Mouse (Mus musculus) heart, embryonic 16.5 days (tissue): ENCODE measurements around the gene Tprkb. TPM values are rescaled to one million over a fixed set of nuclear protein-coding genes. Genes with fewer than 3 reads are reported as not detected.
"Not testable (repeated sequence)": the region's sequence is repeated elsewhere in the genome, so short reads cannot be mapped to it uniquely, and the experiment has no call there.

Experiments
- ATAC-seq: fragments of 200-750 bp; cut with Nextera tagmentation; replicated peaks from 2 replicates; pipeline ENCODE4 v1.8.0; 2017; ENCODE audit warnings: moderate number of reproducible peaks; ENCODE audit not compliant: insufficient read depth, low FRiP score; ENCODE audit errors: extremely low read depth
- H3K27ac ChIP-seq: fragments of 300-500 bp; sonication (generic); 2 replicates; pipeline ENCODE4 v1.5.1; 2014; ENCODE audit warnings: mild to moderate bottlenecking, low read length, control low read depth, moderate library complexity
- H3K27me3 ChIP-seq: fragments of 300-500 bp; sonication (generic); 2 replicates; pipeline ENCODE4 v1.6.1; 2014; ENCODE audit warnings: low read length, mixed read lengths; ENCODE audit not compliant: control insufficient read depth, insufficient read depth
- H3K36me3 ChIP-seq: fragments of 300-500 bp; sonication (generic); 2 replicates; pipeline ENCODE4 v1.6.1; 2014; ENCODE audit not compliant: control insufficient read depth, insufficient read depth
- H3K4me1 ChIP-seq: fragments of 300-500 bp; sonication (generic); 2 replicates; pipeline ENCODE4 v1.6.1; 2014; ENCODE audit warnings: low read length, mixed read lengths; ENCODE audit not compliant: control insufficient read depth, insufficient read depth
- H3K4me2 ChIP-seq: fragments of 300-500 bp; sonication (generic); 2 replicates; pipeline ENCODE4 v1.6.1; 2014; ENCODE audit warnings: low read depth, mild to moderate bottlenecking, control low read depth, low read length
- H3K4me3 ChIP-seq: fragments of 300-500 bp; sonication (generic); 2 replicates; pipeline ENCODE4 v1.5.1; 2014; ENCODE audit warnings: mild to moderate bottlenecking, control low read depth, low read length
- H3K9ac ChIP-seq: fragments of 300-500 bp; sonication (generic); 2 replicates; pipeline ENCODE4 v1.6.1; 2014; ENCODE audit warnings: low read length, control low read depth
- H3K9me3 ChIP-seq: fragments of 300-500 bp; sonication (generic); replicated peaks from 2 replicates; pipeline ENCODE4 v1.6.1; 2016; ENCODE audit warnings: low read length; ENCODE audit not compliant: control insufficient read depth
- WGBS: fragments of 180-500 bp; shearing (Covaris S2); extraction: QIAGEN DNeasy Blood & Tissue Kit; methylation state at CpG from one replicate; pipeline ENCODE4 v1.1.7; 2014; 5-methylcytosine and 5-hydroxymethylcytosine counted together
- polyA plus RNA-seq: library from polyadenylated mRNA; unstranded; fragments of >200 nt; fragmentation: Nextera tagmentation; extraction: Ambion mirVana; gene quantifications from 2 replicates; pipeline ENCODE4 v1.2.1, GENCODE M21; 2015

Gene Tprkb
- polyA plus RNA-seq, 1 experiment from 2014 or later, result 20.8 TPM

DNA sequence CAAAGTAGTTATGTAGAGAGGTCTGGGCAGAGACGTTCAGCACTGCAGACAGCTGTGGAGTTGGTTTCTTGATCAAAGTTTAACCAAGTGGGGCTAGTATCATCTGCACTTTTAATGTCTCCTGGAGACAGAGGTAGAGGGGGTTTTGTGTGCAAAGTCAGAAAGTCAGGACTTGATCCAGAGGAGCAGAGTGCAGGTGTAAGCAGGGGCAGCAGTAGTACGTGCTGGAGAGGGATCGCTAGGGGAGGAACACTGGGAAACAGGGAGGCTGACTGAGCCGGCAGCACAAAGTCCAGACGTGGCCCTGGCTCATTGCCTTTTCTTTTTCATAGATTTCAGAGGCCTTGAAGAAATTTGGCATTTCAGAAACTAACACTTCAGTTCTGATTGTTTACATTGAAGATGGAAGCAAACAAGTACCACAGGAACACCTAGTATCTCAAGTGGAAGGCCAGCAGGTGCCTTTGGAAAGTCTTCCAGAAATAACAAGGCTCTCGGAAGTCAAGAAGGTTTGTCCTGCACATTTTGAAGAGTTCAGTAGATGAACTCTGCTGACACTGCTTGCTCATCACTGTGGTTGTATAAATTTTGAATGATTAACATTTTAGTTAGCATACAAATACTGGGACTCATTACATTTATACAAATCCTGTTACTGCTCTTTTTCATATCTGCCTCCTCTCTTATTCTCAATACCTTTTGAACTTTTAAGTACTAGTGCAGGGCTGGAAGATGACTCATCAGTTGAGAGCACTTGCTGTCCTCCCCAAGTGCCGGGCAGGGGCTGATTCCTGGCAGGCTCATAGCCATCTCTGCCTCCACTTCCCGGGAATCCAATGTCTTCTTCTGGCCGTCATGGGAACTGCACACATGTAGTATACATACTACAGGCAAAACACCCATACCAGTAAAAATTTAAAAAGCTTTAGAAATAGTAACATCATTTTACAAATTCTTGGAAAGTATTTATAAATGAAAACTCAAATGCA lies 16.1 kb downstream of the Tprkb start:
- WGBS, result 88% methylated on average over 9 of the region's 9 CpGs
- no peaks in the 10 kb centered on the region for H3K4me1 ChIP-seq
- H3K27me3 ChIP-seq, result no peaks in the 10 kb centered on the region
- ATAC-seq, result no peak
- peaks cover 40% of the 10 kb centered on the region for H3K36me3 ChIP-seq
- H3K9ac ChIP-seq, result no peak overlapping the region
- H3K4me3 ChIP-seq, result no peak overlapping the region
- H3K27ac ChIP-seq, result no peak overlapping the region
- no peaks in the 10 kb centered on the region for H3K9me3 ChIP-seq
- no peak overlapping the region for H3K4me2 ChIP-seq

DNA sequence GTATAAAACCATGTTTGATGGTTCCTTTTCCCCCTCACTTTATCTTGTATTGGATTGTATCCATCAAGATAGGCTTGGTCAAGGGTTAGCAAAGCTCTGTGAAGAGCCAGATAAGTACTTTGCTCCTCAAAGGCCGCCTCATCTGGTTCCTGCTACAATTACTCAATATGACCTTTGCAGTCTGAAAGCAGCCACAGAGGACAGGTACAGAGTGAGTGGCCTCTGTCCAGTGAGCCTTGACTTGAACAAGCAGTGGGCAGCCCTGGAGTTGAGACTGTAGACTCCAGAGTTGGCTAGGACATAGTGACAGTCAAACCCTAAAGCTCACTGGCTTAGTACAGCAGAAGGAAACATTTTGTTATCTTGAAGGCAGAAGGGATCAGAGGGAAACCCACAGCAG lies 17.6 kb downstream of the Tprkb start:
- peaks cover 35% of the 10 kb centered on the region for H3K36me3 ChIP-seq
- no peak overlapping the region for H3K4me3 ChIP-seq
- H3K27me3 ChIP-seq, result no peaks in the 10 kb centered on the region
- no peak overlapping the region for H3K27ac ChIP-seq
- no peak overlapping the region for H3K9ac ChIP-seq
- H3K4me1 ChIP-seq, result no peaks in the 10 kb centered on the region
- no peak for ATAC-seq
- 70% methylated on average over 1 of the region's 1 CpGs for WGBS
- no peak overlapping the region for H3K4me2 ChIP-seq
- H3K9me3 ChIP-seq, result no peaks in the 10 kb centered on the region

GRCm38 (mm10) chr6:85934047-85934446 lies 22.4 kb downstream of the Tprkb start:
- Histone ChIP-seq H3K27ac (no peak overlapping the region), H3K36me3 (0 out of 2 replicates have a peak, but pooled peaks cover 7% of the 10 kb centered on the region), H3K4me1 (peaks cover 5% of the 10 kb centered on the region; the same call in 1 of the 2 replicates), H3K9ac (no peak overlapping the region), H3K4me2 (no peak overlapping the region), H3K4me3 (no peak overlapping the region), H3K27me3 (no peaks in the 10 kb centered on the region), H3K9me3 (no peaks in the 10 kb centered on the region)
- WGBS, result 75% methylated on average over 8 of the region's 8 CpGs
- ATAC-seq, result no peak

GRCm38 (mm10) chr6:85935646-85936045 lies 24.0 kb downstream of the Tprkb start:
- Histone ChIP-seq H3K4me3 (no peak overlapping the region), H3K27me3 (no peaks in the 10 kb centered on the region), H3K9ac (no peak overlapping the region), H3K27ac (no peak overlapping the region), H3K36me3 (0 out of 2 replicates have a peak, but pooled peaks cover under 1% of the 10 kb centered on the region), H3K4me1 (peaks cover 5% of the 10 kb centered on the region; the same call in 1 of the 2 replicates), H3K4me2 (no peak overlapping the region), H3K9me3 (no peaks in the 10 kb centered on the region)
- 68% methylated on average over 3 of the region's 3 CpGs for WGBS
- ATAC-seq, result no peak

DNA sequence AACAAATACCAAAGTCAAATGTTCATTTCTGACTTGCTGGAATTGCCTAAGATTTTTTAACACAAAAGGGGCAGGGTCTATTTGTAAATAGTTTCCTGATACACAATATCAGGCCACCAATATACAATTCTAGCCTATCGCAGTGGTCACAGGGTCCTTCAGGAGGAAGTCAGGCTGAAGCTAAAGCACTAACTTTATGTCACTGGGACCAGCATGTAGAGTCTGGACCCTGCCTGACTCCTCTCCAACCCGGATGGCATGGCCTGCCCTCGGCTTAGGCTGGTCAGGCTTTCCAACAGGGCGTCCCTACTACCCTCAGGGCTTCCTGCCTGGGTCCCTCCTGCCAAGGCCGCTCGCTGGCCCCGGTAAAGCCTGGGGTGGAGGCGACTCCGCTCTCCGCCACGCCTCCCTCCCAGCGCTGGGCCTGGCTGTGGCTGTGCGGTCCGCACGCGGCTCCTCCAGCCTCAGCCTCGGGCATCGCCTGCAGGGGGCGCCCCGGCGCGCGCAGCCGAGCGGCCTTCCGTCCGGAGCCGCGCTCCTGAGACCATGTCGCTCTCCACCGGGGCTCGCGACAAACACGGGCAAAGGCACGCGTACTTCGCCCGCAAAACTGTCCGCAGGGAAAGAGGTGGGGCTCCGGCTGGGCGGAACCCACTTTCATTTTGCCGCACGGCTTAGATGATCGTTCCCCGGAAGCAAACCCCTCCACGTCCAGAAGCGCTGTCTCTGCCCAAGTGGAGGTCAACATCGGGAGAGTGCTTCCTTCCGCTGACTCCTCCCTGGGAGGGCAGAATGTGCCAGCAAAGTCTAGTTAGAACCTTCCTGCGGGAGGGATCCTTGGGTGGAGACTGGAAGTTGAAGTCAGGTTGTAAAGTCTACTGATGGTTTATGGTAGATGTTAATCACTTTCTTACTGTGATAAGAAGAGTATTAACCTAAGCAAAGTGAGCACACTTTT lies 25.1 kb downstream of the Tprkb start:
- peak overlapping the region; percentile 60 for H3K4me3 ChIP-seq
- H3K36me3 ChIP-seq, H3K4me1 ChIP-seq, H3K9me3 ChIP-seq, H3K27me3 ChIP-seq: not testable (repeated sequence)
- H3K9ac ChIP-seq, result peak overlapping the region; percentile 76
- peak overlapping the region; percentile 63 for H3K4me2 ChIP-seq
- ATAC-seq, result peak; percentile 94
- peak overlapping the region; percentile 64 for H3K27ac ChIP-seq
- WGBS, result 1% methylated on average over 43 of the region's 50 CpGs

DNA sequence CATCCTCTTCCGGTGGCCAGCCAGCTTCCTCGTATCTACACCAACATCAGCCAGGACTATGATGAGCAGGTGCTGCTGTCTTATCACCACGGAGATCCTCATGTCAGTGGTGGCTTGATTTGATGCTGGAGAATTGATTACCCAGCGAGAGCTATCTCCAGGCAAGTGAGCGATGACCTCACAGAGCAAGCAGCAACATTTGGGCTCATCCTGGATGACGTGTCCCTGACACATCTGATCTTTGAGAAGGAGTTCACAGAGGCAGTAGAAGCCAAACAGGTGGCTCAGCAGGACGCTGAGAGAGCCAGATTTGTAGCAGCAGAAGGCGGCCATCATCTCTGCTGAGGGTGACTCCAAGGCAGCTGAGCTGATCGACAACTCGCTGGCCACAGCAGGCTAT lies 27.0 kb downstream of the Tprkb start:
- Histone ChIP-seq H3K4me1 (peaks cover 5% of the 10 kb centered on the region; the same call in 1 of the 2 replicates), H3K9me3 (no peaks in the 10 kb centered on the region), H3K27ac (no peak overlapping the region), H3K27me3 (no peaks in the 10 kb centered on the region), H3K9ac (no peak overlapping the region), H3K4me2 (no peak overlapping the region), H3K4me3 (no peak overlapping the region), H3K36me3 (peaks cover 10% of the 10 kb centered on the region)
- 55% methylated on average over 10 of the region's 10 CpGs for WGBS
- ATAC-seq, result no peak

GRCm38 (mm10) chr6:85942469-85942868 lies 30.8 kb downstream of the Tprkb start:
- no peaks in the 10 kb centered on the region for H3K27me3 ChIP-seq
- H3K9ac ChIP-seq, result no peak overlapping the region
- 94% methylated on average over 3 of the region's 3 CpGs for WGBS
- H3K27ac ChIP-seq, result no peak overlapping the region
- no peak overlapping the region for H3K4me3 ChIP-seq
- no peak overlapping the region for H3K4me2 ChIP-seq
- peaks cover 42% of the 10 kb centered on the region for H3K36me3 ChIP-seq
- ATAC-seq, result no peak
- no peaks in the 10 kb centered on the region for H3K9me3 ChIP-seq
- no peaks in the 10 kb centered on the region for H3K4me1 ChIP-seq

DNA sequence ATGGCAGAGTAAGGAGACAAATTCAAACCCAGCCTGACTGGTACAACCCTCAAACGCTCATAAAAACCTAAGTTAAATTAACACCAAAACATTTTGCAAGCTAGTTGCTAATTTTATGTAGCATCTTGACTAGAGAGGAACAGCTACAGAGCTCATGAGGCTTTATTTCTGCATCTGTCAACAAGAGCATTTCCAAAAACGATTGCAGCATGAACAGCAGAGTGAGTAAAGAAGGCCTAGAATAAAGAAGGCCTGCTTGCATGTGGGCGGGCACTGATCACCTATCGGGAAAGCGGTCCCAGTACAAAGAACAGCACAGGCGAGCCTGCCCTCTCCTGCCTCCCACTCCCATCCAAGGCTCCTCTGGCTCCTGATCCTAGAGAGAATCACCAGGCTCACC lies 36.9 kb downstream of the Tprkb start:
- no peaks in the 10 kb centered on the region for H3K9me3 ChIP-seq
- 88% methylated on average over 6 of the region's 6 CpGs for WGBS
- H3K4me1 ChIP-seq, result no peaks in the 10 kb centered on the region
- no peak overlapping the region for H3K9ac ChIP-seq
- H3K4me3 ChIP-seq, result no peak overlapping the region
- H3K4me2 ChIP-seq, result no peak overlapping the region
- H3K27me3 ChIP-seq, result no peaks in the 10 kb centered on the region
- peaks cover 69% of the 10 kb centered on the region for H3K36me3 ChIP-seq
- H3K27ac ChIP-seq, result no peak overlapping the region
- ATAC-seq, result no peak
